In the genomic region with DNA sequence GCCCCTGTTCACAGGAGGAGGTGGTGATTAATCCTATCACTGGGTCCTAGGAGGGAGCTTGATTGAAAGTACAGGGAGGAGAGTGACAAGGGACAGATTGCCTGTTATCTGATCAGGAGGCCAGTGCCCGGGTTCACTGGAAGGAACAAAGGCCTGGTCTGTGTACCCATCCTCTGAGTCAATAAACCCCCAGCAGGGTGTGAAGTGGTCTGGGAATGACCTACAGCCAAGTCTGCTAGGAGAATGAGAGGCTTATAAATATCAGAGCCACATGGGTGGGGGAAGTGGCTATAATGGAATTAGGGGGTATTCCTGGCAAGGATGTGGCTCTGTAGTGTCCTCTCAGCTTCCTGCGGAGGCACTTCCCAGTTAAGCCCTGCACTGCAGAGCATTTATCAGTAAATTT, we compare ENCODE assay signal across 11 mouse cellular contexts.
DNase-seq lines count a peak whose midpoint lies in the region; ATAC-seq and TF ChIP-seq lines count a peak whose summit lies in the region.
"Had no signal": no experiment of that assay in that cellular context is flagged by ENCODE, and none has a peak within 500 bp of the region (broad histone marks: within the 10 kb centered on the region; RNA-seq: fewer than 3 reads in every experiment).

No protein-coding gene starts in this region.

- no peak for TF ChIP-seq CTCF in layer of hippocampus, adult 2 months (conservative IDR thresholded peaks at IDR 0.05)

- H3K4me2 ChIP-seq in midbrain, embryonic 11.5 days: no peak overlapping the region
- no peak overlapping the region for H3K4me2 ChIP-seq in midbrain, embryonic 15.5 days
- H3K4me2 ChIP-seq in kidney, embryonic 15.5 days: no peak overlapping the region
- H3K4me2 ChIP-seq: limb, embryonic 12.5 days had no signal

- ATAC-seq in midbrain, embryonic 11.5 days (ENCODE audit: low FRiP score): peak; percentile 85
- ATAC-seq in midbrain, embryonic 15.5 days (replicated peaks): no peak
- peak; percentile 24; the same call in 1 of the 2 replicates for ATAC-seq in kidney, embryonic 15.5 days (replicated peaks; ENCODE audit: low FRiP score)

- H3K27me3 ChIP-seq in midbrain, embryonic 11.5 days (ENCODE audit: control insufficient read depth, insufficient read depth, low read length): no peaks in the 10 kb centered on the region
- H3K27me3 ChIP-seq in midbrain, embryonic 15.5 days (replicated peaks): no peaks in the 10 kb centered on the region
- H3K27me3 ChIP-seq in kidney, embryonic 15.5 days: no peaks in the 10 kb centered on the region

- no peak overlapping the region for H3K27ac ChIP-seq in midbrain, embryonic 11.5 days (ENCODE audit: low read depth, low read length)
- no peak overlapping the region for H3K27ac ChIP-seq in midbrain, embryonic 15.5 days
- H3K27ac ChIP-seq in kidney, embryonic 15.5 days: 0 out of 2 replicates have a peak overlapping the region, but pooled peaks have one; percentile 32
- no peak overlapping the region for H3K27ac ChIP-seq in layer of hippocampus, adult 2 months
- H3K27ac ChIP-seq: limb, embryonic 12.5 days had no signal

- 5% methylated on average over 2 of the region's 2 CpGs for WGBS in midbrain, embryonic 11.5 days
- whole genome bisulfite sequencing in midbrain, embryonic 15.5 days: 10% methylated on average over 2 of the region's 2 CpGs
- 19% methylated on average over 2 of the region's 2 CpGs for WGBS in kidney, embryonic 15.5 days

- DNase-seq in adrenal gland, adult 2 months: peak; percentile 52
- no peak for DNase-seq in adrenal gland, postnatal 4 days (ENCODE audit: low spot score in 2 of 2)
- DNase-seq in midbrain, embryonic 11.5 days (ENCODE audit: low spot score, missing footprints): peak; percentile 89
- no peak for DNase-seq in ovary, postnatal 10 days (ENCODE audit: low spot score)
- no peak for DNase-seq in right cerebral cortex, postnatal 14 days
- no peak for DNase-seq in layer of hippocampus, adult 2 months (ENCODE audit: low spot score in 2 of 2)
- DNase-seq: heart, postnatal 14 days; right cerebral cortex, postnatal 4 days had no signal

- H3K4me3 ChIP-seq in midbrain, embryonic 11.5 days (ENCODE audit: low read depth, low read length): no peak overlapping the region
- no peak overlapping the region for H3K4me3 ChIP-seq in midbrain, embryonic 15.5 days
- no peak overlapping the region for H3K4me3 ChIP-seq in kidney, embryonic 15.5 days (replicated peaks)
- no peak overlapping the region for H3K4me3 ChIP-seq in layer of hippocampus, adult 2 months
- H3K4me3 ChIP-seq: limb, embryonic 12.5 days had no signal

- no peaks in the 10 kb centered on the region for H3K36me3 ChIP-seq in midbrain, embryonic 11.5 days (ENCODE audit: control insufficient read depth, insufficient read depth, low read length)
- H3K36me3 ChIP-seq in midbrain, embryonic 15.5 days (replicated peaks): no peaks in the 10 kb centered on the region
- no peaks in the 10 kb centered on the region for H3K36me3 ChIP-seq in kidney, embryonic 15.5 days
- H3K36me3 ChIP-seq: limb, embryonic 12.5 days had no signal

- H3K9me3 ChIP-seq in midbrain, embryonic 11.5 days (ENCODE audit: control insufficient read depth, low read length): no peaks in the 10 kb centered on the region
- H3K9me3 ChIP-seq in midbrain, embryonic 15.5 days: no peaks in the 10 kb centered on the region
- no peaks in the 10 kb centered on the region for H3K9me3 ChIP-seq in kidney, embryonic 15.5 days (replicated peaks)
- H3K9me3 ChIP-seq: limb, embryonic 12.5 days had no signal

- H3K4me1 ChIP-seq in midbrain, embryonic 11.5 days (ENCODE audit: control insufficient read depth, insufficient read depth, low read length): peaks cover 5% of the 10 kb centered on the region
- H3K4me1 ChIP-seq in midbrain, embryonic 15.5 days: no peaks in the 10 kb centered on the region
- H3K4me1 ChIP-seq in kidney, embryonic 15.5 days: peaks cover 27% of the 10 kb centered on the region

- H3K9ac ChIP-seq in midbrain, embryonic 11.5 days (ENCODE audit: low read length): no peak overlapping the region
- H3K9ac ChIP-seq in midbrain, embryonic 15.5 days: no peak overlapping the region
- H3K9ac ChIP-seq in kidney, embryonic 15.5 days: no peak overlapping the region
- H3K9ac ChIP-seq: limb, embryonic 12.5 days had no signal

Comparison
In these comparisons a context has a peak if more than half of its experiments do, and no peak if none do; other contexts are left out.
1. DNase-seq: peak in adrenal gland, adult 2 months (single experiment) and midbrain, embryonic 11.5 days (single experiment); none in adrenal gland, postnatal 4 days (0 of 2), ovary, postnatal 10 days (single experiment), right cerebral cortex, postnatal 14 days (single experiment) and layer of hippocampus, adult 2 months (0 of 2).